Mouse (Mus musculus) telencephalon, adult 2 months (tissue): ENCODE measurements around the gene Ttc39a.

Source experiments
- DNase-seq: peaks from one replicate; pipeline ENCODE4 v3.0.0-alpha.2; 2011; ENCODE audit warnings: low read depth, low spot score

Ttc39a gene

GRCm38 (mm10) chr4:109420138-109420795, 13.8 kb downstream of the Ttc39a start:
- DNase-seq = no peak

GRCm38 (mm10) chr4:109421608-109422007, 15.2 kb downstream of the Ttc39a start:
- DNase-seq = no peak

GRCm38 (mm10) chr4:109422436-109422835, 16.0 kb downstream of the Ttc39a start:
- no peak for DNase-seq

- no peak for DNase-seq
Measured at GRCm38 (mm10) chr4:109423438-109423837, 17.0 kb downstream of the Ttc39a start.

GRCm38 (mm10) chr4:109427058-109427457, 20.6 kb downstream of the Ttc39a start:
- DNase-seq = no peak

GRCm38 (mm10) chr4:109430250-109430649, 23.8 kb downstream of the Ttc39a start:
- DNase-seq = no peak

- DNase-seq = no peak
Measured at GRCm38 (mm10) chr4:109430854-109431253, 24.4 kb downstream of the Ttc39a start.

- no peak for DNase-seq
Measured at GRCm38 (mm10) chr4:109432668-109433375, 26.4 kb downstream of the Ttc39a start.

GRCm38 (mm10) chr4:109433641-109434040, 27.2 kb downstream of the Ttc39a start:
- no peak for DNase-seq

GRCm38 (mm10) chr4:109434256-109434655, 27.8 kb downstream of the Ttc39a start:
- DNase-seq = no peak

GRCm38 (mm10) chr4:109437913-109438878, 31.8 kb downstream of the Ttc39a start:
- no peak for DNase-seq

- DNase-seq = no peak
Measured at GRCm38 (mm10) chr4:109439101-109439500, 32.7 kb downstream of the Ttc39a start.

GRCm38 (mm10) chr4:109439825-109440248, 33.4 kb downstream of the Ttc39a start:
- no peak for DNase-seq

- no peak for DNase-seq
Measured at GRCm38 (mm10) chr4:109440381-109440780, 34.0 kb downstream of the Ttc39a start.

GRCm38 (mm10) chr4:109441000-109441399, 34.6 kb downstream of the Ttc39a start:
- DNase-seq = no peak

GRCm38 (mm10) chr4:109442126-109442525, 35.7 kb downstream of the Ttc39a start:
- DNase-seq = no peak

GRCm38 (mm10) chr4:109442649-109443048, 36.2 kb downstream of the Ttc39a start:
- DNase-seq = peak; percentile 55

- DNase-seq = no peak
Measured at GRCm38 (mm10) chr4:109444471-109444870, 38.0 kb downstream of the Ttc39a start.

GRCm38 (mm10) chr4:109444951-109445350, 38.5 kb downstream of the Ttc39a start:
- no peak for DNase-seq

GRCm38 (mm10) chr4:109445397-109445796, 39.0 kb downstream of the Ttc39a start:
- DNase-seq = no peak

GRCm38 (mm10) chr4:109445956-109446355, 39.5 kb downstream of the Ttc39a start:
- DNase-seq = no peak

- no peak for DNase-seq
Measured at GRCm38 (mm10) chr4:109448531-109448930, 42.1 kb downstream of the Ttc39a start.
